Mouse (Mus musculus): Measurements from ENCODE around the gene Tmem273. TPM values are rescaled to one million over a fixed set of nuclear protein-coding genes. Genes with fewer than 3 reads are reported as not detected.
A peak's percentile ranks its signal among the peaks of the same experiment; 100 is the strongest.

Gene Tmem273
- polyA plus RNA-seq, 1 experiment, result 0.54 TPM

- 68% methylated on average over 5 of the region's 5 CpGs for WGBS
- DNase-seq, result no peak
- no peak for TF ChIP-seq CTCF (IDR thresholded peaks at IDR 0.05; ENCODE audit: borderline replicate concordance, insufficient read depth, low read depth, low read length)
- TF ChIP-seq POLR2A (IDR thresholded peaks at IDR 0.05; ENCODE audit: borderline replicate concordance, insufficient read depth, low read length), result no peak
Observed at GRCm38 (mm10) chr14:32787691-32788090, 1.9 kb downstream of the Tmem273 start.

DNA sequence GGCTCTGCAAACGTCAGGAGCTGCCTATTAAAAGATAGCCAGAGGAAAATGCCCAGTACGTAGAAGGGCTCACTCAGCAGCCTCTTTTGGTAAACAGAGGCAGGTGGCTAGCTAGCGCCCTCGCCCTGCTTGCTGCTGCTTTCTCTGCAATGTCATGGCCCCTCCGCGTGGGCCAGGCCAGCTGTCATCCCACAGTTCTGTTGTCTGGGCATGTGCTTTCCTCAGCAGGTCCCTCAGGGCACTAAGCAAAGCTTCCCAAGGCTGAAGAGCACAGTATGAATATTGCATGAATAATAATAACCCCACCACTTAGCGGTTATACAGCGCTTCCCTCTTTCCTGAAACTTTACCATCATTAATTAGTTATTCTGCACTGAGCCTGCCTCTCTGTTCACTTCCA lies 10.6 kb downstream of the Tmem273 start:
- no peak for DNase-seq
- H3K4me1 ChIP-seq (ENCODE audit: control insufficient read depth, insufficient read depth, low read length), result no peaks in the 10 kb centered on the region
- no peaks in the 10 kb centered on the region for H3K27me3 ChIP-seq (ENCODE audit: control insufficient read depth, insufficient read depth, low read length)
- 47% methylated on average over 8 of the region's 8 CpGs for WGBS
- TF ChIP-seq POLR2A (IDR thresholded peaks at IDR 0.05; ENCODE audit: borderline replicate concordance, insufficient read depth, low read length) (no peak), CTCF (IDR thresholded peaks at IDR 0.05; ENCODE audit: borderline replicate concordance, insufficient read depth, low read depth, low read length) (no peak)
- no peak overlapping the region for H3K27ac ChIP-seq (ENCODE audit: insufficient read depth, low read length)
- H3K4me3 ChIP-seq (replicated peaks; ENCODE audit: insufficient read depth, low read depth, low read length), result no peak overlapping the region

More at GRCm38 (mm10) chr14:32787691-32788090, 1.9 kb downstream of the Tmem273 start:
- no peaks in the 10 kb centered on the region for H3K4me1 ChIP-seq (ENCODE audit: control insufficient read depth, insufficient read depth, low read length)
- H3K4me3 ChIP-seq (replicated peaks; ENCODE audit: insufficient read depth, low read depth, low read length), result no peak overlapping the region
- no peaks in the 10 kb centered on the region for H3K27me3 ChIP-seq (ENCODE audit: control insufficient read depth, insufficient read depth, low read length)
- H3K27ac ChIP-seq (ENCODE audit: insufficient read depth, low read length), result no peak overlapping the region

- H3K27ac ChIP-seq (ENCODE audit: insufficient read depth, low read length), result no peak overlapping the region
- WGBS, result 84% methylated on average over 2 of the region's 2 CpGs
- no peaks in the 10 kb centered on the region for H3K4me1 ChIP-seq (ENCODE audit: control insufficient read depth, insufficient read depth, low read length)
- no peak for DNase-seq
- no peaks in the 10 kb centered on the region for H3K27me3 ChIP-seq (ENCODE audit: control insufficient read depth, insufficient read depth, low read length)
- H3K4me3 ChIP-seq (replicated peaks; ENCODE audit: insufficient read depth, low read depth, low read length), result no peak overlapping the region
- TF ChIP-seq CTCF (IDR thresholded peaks at IDR 0.05; ENCODE audit: borderline replicate concordance, insufficient read depth, low read depth, low read length), result no peak
- no peak for TF ChIP-seq POLR2A (IDR thresholded peaks at IDR 0.05; ENCODE audit: borderline replicate concordance, insufficient read depth, low read length)
Observed at GRCm38 (mm10) chr14:32797803-32798202, 12.0 kb downstream of the Tmem273 start.

DNA sequence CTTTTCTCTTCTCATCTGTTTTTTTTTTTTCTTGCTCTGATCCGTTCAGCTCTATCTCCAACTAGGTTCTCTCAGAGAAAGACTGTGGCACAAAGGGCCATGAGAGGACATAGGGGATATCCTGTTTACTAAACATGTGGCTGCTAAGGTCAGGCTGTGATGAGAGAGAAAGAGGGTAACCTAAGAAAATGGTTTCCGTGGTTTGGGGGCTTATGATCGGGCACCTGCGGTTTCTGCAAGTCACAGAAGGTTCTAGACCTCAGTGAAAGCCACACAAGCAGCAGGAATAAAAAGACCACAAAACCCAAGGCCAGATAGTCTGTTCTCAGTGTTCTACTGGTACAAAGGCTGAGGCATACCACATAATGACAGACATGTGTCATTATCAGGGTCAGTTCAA lies 12.6 kb downstream of the Tmem273 start:
- H3K27me3 ChIP-seq (ENCODE audit: control insufficient read depth, insufficient read depth, low read length), result no peaks in the 10 kb centered on the region
- no peak overlapping the region for H3K27ac ChIP-seq (ENCODE audit: insufficient read depth, low read length)
- no peaks in the 10 kb centered on the region for H3K4me1 ChIP-seq (ENCODE audit: control insufficient read depth, insufficient read depth, low read length)
- H3K4me3 ChIP-seq (replicated peaks; ENCODE audit: insufficient read depth, low read depth, low read length), result no peak overlapping the region
- no peak for DNase-seq
- 81% methylated on average over 4 of the region's 4 CpGs for WGBS
- TF ChIP-seq POLR2A (IDR thresholded peaks at IDR 0.05; ENCODE audit: borderline replicate concordance, insufficient read depth, low read length) (no peak), CTCF (IDR thresholded peaks at IDR 0.05; ENCODE audit: borderline replicate concordance, insufficient read depth, low read depth, low read length) (no peak)

GRCm38 (mm10) chr14:32800048-32800447 lies 14.3 kb downstream of the Tmem273 start:
- no peaks in the 10 kb centered on the region for H3K27me3 ChIP-seq (ENCODE audit: control insufficient read depth, insufficient read depth, low read length)
- TF ChIP-seq CTCF (IDR thresholded peaks at IDR 0.05; ENCODE audit: borderline replicate concordance, insufficient read depth, low read depth, low read length) (no peak), POLR2A (IDR thresholded peaks at IDR 0.05; ENCODE audit: borderline replicate concordance, insufficient read depth, low read length) (no peak)
- no peak overlapping the region for H3K4me3 ChIP-seq (replicated peaks; ENCODE audit: insufficient read depth, low read depth, low read length)
- no peak overlapping the region for H3K27ac ChIP-seq (ENCODE audit: insufficient read depth, low read length)
- no peak for DNase-seq
- H3K4me1 ChIP-seq (ENCODE audit: control insufficient read depth, insufficient read depth, low read length), result no peaks in the 10 kb centered on the region
- 93% methylated on average over 7 of the region's 7 CpGs for WGBS

DNA sequence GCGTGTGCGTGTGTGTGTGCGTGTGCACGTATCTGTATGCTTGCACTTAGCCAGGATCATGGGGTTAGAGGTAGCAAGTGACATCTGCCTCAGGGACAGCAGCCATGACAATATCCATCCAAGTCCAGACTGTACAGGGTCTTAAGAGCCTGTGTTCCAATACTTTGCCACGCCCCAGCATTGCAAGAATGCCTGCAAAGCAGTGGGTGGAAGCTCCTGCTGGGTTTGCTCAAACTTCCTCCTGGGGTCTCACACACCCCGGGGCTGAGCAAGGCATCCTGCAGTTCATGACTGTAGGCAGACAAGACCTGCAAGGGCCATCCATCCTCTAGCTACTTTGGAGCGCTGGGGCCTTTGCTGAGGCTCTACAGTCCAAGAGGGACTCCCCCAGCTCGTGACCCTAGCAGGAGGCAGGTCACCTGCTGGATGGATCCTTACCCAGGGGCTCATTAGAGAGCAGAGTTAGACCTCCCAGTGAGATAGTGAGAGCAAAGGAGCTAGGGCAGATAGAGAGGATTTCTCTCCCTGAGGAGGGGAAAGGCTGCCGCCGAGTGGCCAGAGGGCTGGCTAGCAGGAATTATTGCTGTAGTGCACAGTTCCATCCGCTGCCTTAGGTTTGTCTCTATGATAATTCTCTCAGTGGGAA lies 15.4 kb downstream of the Tmem273 start:
- Histone ChIP-seq H3K4me1 (ENCODE audit: control insufficient read depth, insufficient read depth, low read length) (no peaks in the 10 kb centered on the region), H3K27ac (ENCODE audit: insufficient read depth, low read length) (no peak overlapping the region), H3K4me3 (replicated peaks; ENCODE audit: insufficient read depth, low read depth, low read length) (no peak overlapping the region), H3K27me3 (ENCODE audit: control insufficient read depth, insufficient read depth, low read length) (no peaks in the 10 kb centered on the region)
- DNase-seq, result no peak
- TF ChIP-seq CTCF (IDR thresholded peaks at IDR 0.05; ENCODE audit: borderline replicate concordance, insufficient read depth, low read depth, low read length) (0 out of 2 replicates have a peak, but pooled peaks have one; percentile 3), POLR2A (IDR thresholded peaks at IDR 0.05; ENCODE audit: borderline replicate concordance, insufficient read depth, low read length) (no peak)
- 66% methylated on average over 11 of the region's 11 CpGs for WGBS

GRCm38 (mm10) chr14:32801662-32802024 lies 15.9 kb downstream of the Tmem273 start:
- TF ChIP-seq CTCF (IDR thresholded peaks at IDR 0.05; ENCODE audit: borderline replicate concordance, insufficient read depth, low read depth, low read length) (no peak), POLR2A (IDR thresholded peaks at IDR 0.05; ENCODE audit: borderline replicate concordance, insufficient read depth, low read length) (no peak)
- Histone ChIP-seq H3K27me3 (ENCODE audit: control insufficient read depth, insufficient read depth, low read length) (no peaks in the 10 kb centered on the region), H3K4me3 (replicated peaks; ENCODE audit: insufficient read depth, low read depth, low read length) (no peak overlapping the region), H3K4me1 (ENCODE audit: control insufficient read depth, insufficient read depth, low read length) (no peaks in the 10 kb centered on the region), H3K27ac (ENCODE audit: insufficient read depth, low read length) (no peak overlapping the region)
- no peak for DNase-seq

DNA sequence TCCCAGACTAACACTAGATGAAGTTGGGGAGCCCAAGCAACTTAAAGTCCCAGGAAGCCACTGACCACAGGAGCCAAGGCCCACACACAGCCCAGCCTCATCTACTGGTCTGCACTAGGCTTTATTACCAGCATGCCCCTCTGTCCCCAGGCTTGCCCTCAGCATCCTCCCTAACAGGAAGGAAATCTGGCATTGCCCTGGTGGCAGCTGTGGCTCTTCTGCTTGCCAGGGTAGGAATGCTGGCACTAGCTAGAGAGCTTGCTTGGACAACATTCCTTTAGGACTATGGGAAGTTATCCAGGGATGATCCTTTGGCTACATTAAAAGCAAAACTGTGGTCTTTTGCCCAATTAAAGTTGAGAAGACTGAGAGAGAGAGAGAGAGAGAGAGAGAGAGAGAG lies 24.3 kb downstream of the Tmem273 start:
- Histone ChIP-seq H3K27me3 (ENCODE audit: control insufficient read depth, insufficient read depth, low read length) (no peaks in the 10 kb centered on the region), H3K4me1 (ENCODE audit: control insufficient read depth, insufficient read depth, low read length) (peaks cover 3% of the 10 kb centered on the region; the same call in 1 of the 2 replicates), H3K4me3 (replicated peaks; ENCODE audit: insufficient read depth, low read depth, low read length) (no peak overlapping the region), H3K27ac (ENCODE audit: insufficient read depth, low read length) (no peak overlapping the region)
- TF ChIP-seq POLR2A (IDR thresholded peaks at IDR 0.05; ENCODE audit: borderline replicate concordance, insufficient read depth, low read length) (no peak), CTCF (IDR thresholded peaks at IDR 0.05; ENCODE audit: borderline replicate concordance, insufficient read depth, low read depth, low read length) (no peak)
- DNase-seq, result peak in 1 of 2 experiments; percentile 10
